Mouse (Mus musculus) erythroblast, embryonic 14.5 days (primary cell): Measurements from ENCODE around the gene Ext2.

Source experiments
- GATA1 ChIP-seq: IDR thresholded peaks from 2 replicates; pipeline ENCODE4 v1.6.1; 2012; ENCODE audit warnings: low read length, inconsistent platforms, mixed read lengths
- TAL1 ChIP-seq: IDR thresholded peaks from 3 replicates; pipeline ENCODE4 v1.6.1; 2012; ENCODE audit warnings: low read length, inconsistent platforms, mixed read lengths

GRCm38 (mm10) chr2:93870842-93871241 lies 48.5 kb upstream of the Ext2 start:
- no peak for TF ChIP-seq TAL1
- TF ChIP-seq GATA1: no peak
